Mouse (Mus musculus) midbrain, embryonic 10.5 days (tissue): ENCODE measurements around the gene Daam1. TPM values are rescaled to one million over a fixed set of nuclear protein-coding genes. Genes with fewer than 3 reads are reported as not detected.

Experiments used
- DNase-seq: peaks from one replicate; pipeline ENCODE4 v3.0.0-alpha.2; 2017; ENCODE audit warnings: low spot score
- H3K27ac ChIP-seq: fragments of 300-500 bp; sonication (generic); replicated peaks from 2 replicates; pipeline ENCODE4 v1.5.1; 2016; ENCODE audit warnings: mild to moderate bottlenecking
- H3K27me3 ChIP-seq: fragments of 300-500 bp; sonication (generic); 2 replicates; pipeline ENCODE4 v1.6.1; 2016; ENCODE audit warnings: low read depth, mild to moderate bottlenecking; ENCODE audit not compliant: poor library complexity, severe bottlenecking
- H3K36me3 ChIP-seq: fragments of 300-500 bp; sonication (generic); 2 replicates; pipeline ENCODE4 v1.6.1; 2016; ENCODE audit warnings: mild to moderate bottlenecking, moderate library complexity
- H3K4me1 ChIP-seq: fragments of 300-500 bp; sonication (generic); 2 replicates; pipeline ENCODE4 v1.6.1; 2016
- H3K4me3 ChIP-seq: fragments of 300-500 bp; sonication (generic); 2 replicates; pipeline ENCODE4 v1.5.1; 2016; ENCODE audit warnings: mild to moderate bottlenecking, moderate library complexity
- H3K9me3 ChIP-seq: fragments of 300-500 bp; sonication (generic); replicated peaks from 2 replicates; pipeline ENCODE4 v1.6.1; 2016; ENCODE audit warnings: mild to moderate bottlenecking
- WGBS: fragments of 180-500 bp; shearing (Covaris S2); methylation state at CpG from one replicate; pipeline ENCODE4 v1.1.7; 2016; 5-methylcytosine and 5-hydroxymethylcytosine counted together
- polyA plus RNA-seq: library from polyadenylated mRNA; unstranded; fragments of >200 nt; fragmentation: Nextera tagmentation; extraction: Ambion mirVana; gene quantifications from 2 replicates; pipeline ENCODE4 v1.2.1, GENCODE M21; 2016

Daam1 gene
- polyA plus RNA-seq, 1 experiment from 2014 or later, result 9.3 TPM

DNA sequence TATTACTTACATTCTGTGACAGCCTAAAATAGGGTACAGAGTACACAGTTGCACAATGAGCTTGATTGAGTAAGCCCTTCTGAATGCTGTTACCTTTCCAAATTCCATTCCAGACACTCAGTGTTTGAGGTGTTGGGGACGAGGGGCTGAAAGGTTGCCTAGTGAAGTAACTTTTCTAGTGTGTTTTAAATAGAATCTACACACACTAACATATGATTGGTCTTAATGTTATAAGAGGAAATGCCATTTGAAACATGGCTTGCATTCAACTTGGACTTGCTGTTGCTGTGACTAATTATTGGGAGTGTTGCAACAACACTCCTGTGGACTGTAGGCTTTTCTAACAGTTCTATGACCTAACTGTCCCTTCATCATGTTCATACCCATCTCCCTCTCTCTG is 105.8 kb downstream of the Daam1 start:
- H3K4me3 ChIP-seq, result no peak overlapping the region
- no peaks in the 10 kb centered on the region for H3K27me3 ChIP-seq
- no peaks in the 10 kb centered on the region for H3K9me3 ChIP-seq
- peaks cover 26% of the 10 kb centered on the region; the same call in 1 of the 2 replicates for H3K36me3 ChIP-seq
- 87% methylated on average over 1 of the region's 1 CpGs for WGBS
- H3K4me1 ChIP-seq, result 0 out of 2 replicates have a peak, but pooled peaks cover 4% of the 10 kb centered on the region
- no peak for DNase-seq
- H3K27ac ChIP-seq, result no peak overlapping the region

GRCm38 (mm10) chr12:71938513-71938912 is 107.6 kb downstream of the Daam1 start:
- Histone ChIP-seq H3K36me3 (peaks cover 38% of the 10 kb centered on the region), H3K27ac (no peak overlapping the region), H3K4me1 (0 out of 2 replicates have a peak, but pooled peaks cover 4% of the 10 kb centered on the region), H3K27me3 (no peaks in the 10 kb centered on the region), H3K9me3 (no peaks in the 10 kb centered on the region), H3K4me3 (no peak overlapping the region)
- WGBS, result 88% methylated on average over 5 of the region's 5 CpGs
- DNase-seq, result no peak

DNA sequence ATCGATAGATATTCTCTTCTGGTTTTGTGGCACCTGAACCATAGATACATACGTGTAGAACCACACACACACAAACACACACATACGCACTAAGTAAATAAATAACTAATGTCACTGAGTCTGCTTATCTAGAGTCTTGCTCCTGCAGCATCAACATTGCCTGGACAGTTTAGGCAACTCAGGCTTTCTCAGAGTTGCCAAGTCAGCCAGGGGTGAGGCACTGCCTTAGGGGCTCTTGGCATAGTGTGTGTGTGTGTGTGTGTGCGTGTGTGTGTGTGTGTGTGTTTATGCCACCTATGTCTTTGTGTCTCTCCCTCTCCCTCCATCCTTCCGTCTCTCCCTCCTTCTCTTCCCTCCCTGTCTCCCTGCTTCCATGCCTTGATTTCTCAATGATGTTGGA is 110.4 kb downstream of the Daam1 start:
- Histone ChIP-seq H3K4me3 (no peak overlapping the region), H3K4me1 (no peaks in the 10 kb centered on the region), H3K36me3 (peaks cover 63% of the 10 kb centered on the region), H3K9me3 (no peaks in the 10 kb centered on the region), H3K27me3 (no peaks in the 10 kb centered on the region), H3K27ac (no peak overlapping the region)
- DNase-seq, result no peak
- 94% methylated on average over 5 of the region's 5 CpGs for WGBS

- WGBS, result 94% methylated on average over 9 of the region's 9 CpGs
- H3K36me3 ChIP-seq, result peaks cover 66% of the 10 kb centered on the region
- no peaks in the 10 kb centered on the region for H3K9me3 ChIP-seq
- no peak overlapping the region for H3K27ac ChIP-seq
- no peak for DNase-seq
- no peak overlapping the region for H3K4me3 ChIP-seq
- no peaks in the 10 kb centered on the region for H3K4me1 ChIP-seq
- no peaks in the 10 kb centered on the region for H3K27me3 ChIP-seq
These were observed 112.2 kb downstream of the Daam1 start for GRCm38 (mm10) chr12:71943112-71943511.

- Histone ChIP-seq H3K4me1 (no peaks in the 10 kb centered on the region), H3K27me3 (no peaks in the 10 kb centered on the region), H3K9me3 (no peaks in the 10 kb centered on the region), H3K27ac (no peak overlapping the region), H3K36me3 (peaks cover 66% of the 10 kb centered on the region), H3K4me3 (no peak overlapping the region)
- no peak for DNase-seq
- WGBS, result 92% methylated on average over 4 of the region's 4 CpGs
These were observed 112.8 kb downstream of the Daam1 start for GRCm38 (mm10) chr12:71943646-71944045.

DNA sequence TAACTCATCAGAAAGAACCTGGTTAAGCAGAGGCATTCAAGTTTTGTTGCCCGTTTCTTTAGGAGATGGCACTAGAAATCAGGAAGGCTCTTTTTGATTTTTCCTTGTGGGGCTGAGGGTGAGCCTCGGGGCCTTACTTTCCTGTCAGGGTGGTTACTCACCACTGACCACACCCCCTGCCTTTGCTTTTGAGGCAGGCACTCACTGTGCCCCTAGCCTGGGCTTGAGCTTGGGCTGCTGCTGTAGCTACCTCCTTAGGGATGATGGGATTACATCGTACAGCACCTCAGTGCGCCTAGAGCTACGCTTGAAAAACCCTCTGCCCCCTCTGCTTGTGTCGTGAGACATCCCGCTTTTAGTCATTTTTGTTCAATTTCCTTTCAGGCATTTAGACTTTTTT is 115.0 kb downstream of the Daam1 start:
- Histone ChIP-seq H3K4me3 (no peak overlapping the region), H3K36me3 (peaks cover 81% of the 10 kb centered on the region), H3K9me3 (no peaks in the 10 kb centered on the region), H3K27ac (no peak overlapping the region), H3K4me1 (no peaks in the 10 kb centered on the region), H3K27me3 (no peaks in the 10 kb centered on the region)
- no peak for DNase-seq
- 86% methylated on average over 7 of the region's 7 CpGs for WGBS

GRCm38 (mm10) chr12:71946448-71946847 is 115.6 kb downstream of the Daam1 start:
- Histone ChIP-seq H3K9me3 (no peaks in the 10 kb centered on the region), H3K4me1 (no peaks in the 10 kb centered on the region), H3K4me3 (no peak overlapping the region), H3K27me3 (no peaks in the 10 kb centered on the region), H3K36me3 (peaks cover 87% of the 10 kb centered on the region), H3K27ac (no peak overlapping the region)
- WGBS, result 91% methylated on average over 8 of the region's 8 CpGs
- DNase-seq, result no peak

GRCm38 (mm10) chr12:71948972-71949371 is 118.1 kb downstream of the Daam1 start:
- no peak overlapping the region for H3K27ac ChIP-seq
- H3K4me3 ChIP-seq, result no peak overlapping the region
- 94% methylated on average over 6 of the region's 6 CpGs for WGBS
- peaks cover 9% of the 10 kb centered on the region for H3K4me1 ChIP-seq
- H3K36me3 ChIP-seq, result peaks cover 94% of the 10 kb centered on the region
- H3K9me3 ChIP-seq, result no peaks in the 10 kb centered on the region
- H3K27me3 ChIP-seq, result no peaks in the 10 kb centered on the region
- no peak for DNase-seq

GRCm38 (mm10) chr12:71949606-71950005 is 118.7 kb downstream of the Daam1 start:
- peaks cover 89% of the 10 kb centered on the region for H3K36me3 ChIP-seq
- H3K27me3 ChIP-seq, result no peaks in the 10 kb centered on the region
- no peak overlapping the region for H3K27ac ChIP-seq
- no peak for DNase-seq
- WGBS, result 94% methylated on average over 6 of the region's 6 CpGs
- peaks cover 15% of the 10 kb centered on the region for H3K4me1 ChIP-seq
- H3K9me3 ChIP-seq, result no peaks in the 10 kb centered on the region
- H3K4me3 ChIP-seq, result no peak overlapping the region

DNA sequence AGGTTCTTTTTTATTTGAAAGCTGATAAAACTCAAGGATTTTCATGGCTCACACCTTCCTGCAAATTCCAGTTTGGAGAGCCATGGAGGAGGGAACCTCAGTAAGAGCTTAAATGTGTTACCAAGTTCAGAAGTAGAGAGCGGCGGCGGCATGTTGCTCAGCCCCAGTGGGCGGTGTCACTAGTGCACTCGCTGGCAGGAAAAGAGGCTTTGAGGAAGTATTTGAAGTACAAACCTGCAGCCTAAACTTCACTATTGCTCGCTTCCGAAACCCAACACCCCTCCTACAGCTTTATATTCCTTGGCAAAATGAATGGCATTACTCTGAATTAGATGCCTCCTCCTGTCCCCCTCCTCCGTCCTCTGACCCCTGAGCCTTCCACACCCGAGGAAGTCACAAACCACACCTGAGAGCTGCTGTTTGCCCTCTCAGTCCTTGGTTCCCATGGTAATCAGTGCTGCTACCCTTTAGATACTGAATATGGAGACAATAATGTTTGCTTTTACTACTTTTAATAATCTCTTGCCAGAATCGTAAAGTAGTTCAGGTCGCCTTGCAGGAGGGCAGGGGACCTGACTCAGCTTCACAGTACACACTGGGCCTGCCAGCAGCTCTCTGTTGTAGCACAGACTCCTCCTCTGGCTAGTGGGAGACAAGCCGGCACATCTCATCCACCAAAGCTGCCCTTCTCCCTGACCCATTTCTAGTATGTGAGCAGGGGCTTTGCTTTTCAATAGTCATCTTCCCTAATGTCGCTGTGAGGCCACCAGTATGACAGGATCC is 119.4 kb downstream of the Daam1 start:
- WGBS, result 91% methylated on average over 13 of the region's 13 CpGs
- Histone ChIP-seq H3K36me3 (peaks cover 83% of the 10 kb centered on the region), H3K27me3 (no peaks in the 10 kb centered on the region), H3K4me1 (peaks cover 15% of the 10 kb centered on the region), H3K27ac (no peak overlapping the region), H3K4me3 (no peak overlapping the region), H3K9me3 (no peaks in the 10 kb centered on the region)
- DNase-seq, result no peak

DNA sequence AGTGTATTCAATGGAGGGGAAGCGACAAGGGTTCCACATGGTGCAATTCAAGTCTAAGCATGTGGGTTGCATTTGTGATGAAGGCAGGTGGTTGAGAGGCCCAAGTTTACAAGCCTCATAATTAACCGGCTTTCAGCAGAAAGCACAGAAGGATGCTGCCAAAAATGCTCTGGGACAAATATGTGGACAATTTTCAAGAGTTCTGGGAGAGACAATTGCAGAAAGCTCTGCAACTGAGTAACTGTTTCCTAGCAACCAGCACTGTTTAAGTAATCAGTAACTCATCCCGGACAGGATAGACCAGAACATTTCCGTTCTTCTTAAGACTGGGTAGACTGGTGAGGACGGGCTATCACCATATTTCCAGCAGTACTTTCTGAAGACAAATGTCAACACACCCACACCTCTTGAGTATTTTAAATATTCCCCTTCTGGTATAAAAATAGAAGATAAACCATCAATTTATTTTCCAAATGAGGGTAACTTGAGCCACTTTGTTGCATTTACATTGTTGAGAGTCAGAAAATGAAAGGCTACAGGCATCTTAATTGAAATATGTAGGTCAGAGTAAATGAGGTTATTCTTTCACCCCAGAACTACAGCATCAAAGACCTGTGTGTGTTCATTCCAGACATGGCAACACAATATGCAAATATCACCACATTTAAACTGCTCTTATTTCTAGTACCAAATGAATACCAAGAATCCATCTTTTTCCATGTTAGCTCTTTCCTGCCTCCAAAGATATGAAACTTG is 123.5 kb downstream of the Daam1 start:
- no peak overlapping the region for H3K27ac ChIP-seq
- H3K4me1 ChIP-seq, result peaks cover 53% of the 10 kb centered on the region
- no peak for DNase-seq
- H3K9me3 ChIP-seq, result no peaks in the 10 kb centered on the region
- WGBS, result 79% methylated on average over 5 of the region's 5 CpGs
- no peak overlapping the region for H3K4me3 ChIP-seq
- peaks cover 57% of the 10 kb centered on the region for H3K36me3 ChIP-seq
- no peaks in the 10 kb centered on the region for H3K27me3 ChIP-seq

GRCm38 (mm10) chr12:71956980-71957379 is 126.1 kb downstream of the Daam1 start:
- 72% methylated on average over 6 of the region's 6 CpGs for WGBS
- Histone ChIP-seq H3K4me3 (no peak overlapping the region), H3K4me1 (peaks cover 59% of the 10 kb centered on the region), H3K27ac (no peak overlapping the region), H3K27me3 (no peaks in the 10 kb centered on the region), H3K36me3 (peaks cover 56% of the 10 kb centered on the region), H3K9me3 (no peaks in the 10 kb centered on the region)
- DNase-seq, result no peak

- WGBS, result 67% methylated on average over 5 of the region's 5 CpGs
- H3K27ac ChIP-seq, result peak overlapping the region; percentile 17; the same call in 1 of the 2 replicates
- H3K27me3 ChIP-seq, result no peaks in the 10 kb centered on the region
- H3K4me1 ChIP-seq, result peaks cover 59% of the 10 kb centered on the region
- H3K9me3 ChIP-seq, result no peaks in the 10 kb centered on the region
- no peak for DNase-seq
- no peak overlapping the region for H3K4me3 ChIP-seq
- H3K36me3 ChIP-seq, result peaks cover 56% of the 10 kb centered on the region
These were observed 126.6 kb downstream of the Daam1 start for GRCm38 (mm10) chr12:71957496-71957895.
